Mouse (Mus musculus) kidney, adult 2 months (tissue): Measurements from ENCODE around the gene Lman2. TPM values are rescaled to one million over a fixed set of nuclear protein-coding genes. Genes with fewer than 3 reads are reported as not detected.

ENCODE experiments used
- DNase-seq: peaks from one replicate; pipeline ENCODE4 v3.0.0; 2021
- H3K27ac ChIP-seq: fragments of 200-500 bp; 2 replicates; pipeline ENCODE4 v1.5.1; 2012; ENCODE audit warnings: low read depth, low read length, control low read depth, inconsistent platforms; ENCODE audit not compliant: insufficient read depth
- H3K27me3 ChIP-seq: fragments of 200-500 bp; replicated peaks from 2 replicates; pipeline ENCODE4 v1.6.1; 2012; ENCODE audit warnings: mild to moderate bottlenecking, moderate library complexity, low read length, inconsistent platforms; ENCODE audit not compliant: control insufficient read depth, insufficient read depth
- H3K36me3 ChIP-seq: fragments of 200-500 bp; 2 replicates; pipeline ENCODE4 v1.6.1; 2012; ENCODE audit warnings: mild to moderate bottlenecking, moderate library complexity, low read length, inconsistent platforms; ENCODE audit not compliant: control insufficient read depth, insufficient read depth
- H3K4me1 ChIP-seq: fragments of 200-500 bp; 2 replicates; pipeline ENCODE4 v1.6.1; 2011; ENCODE audit warnings: low read length; ENCODE audit not compliant: control insufficient read depth, insufficient read depth
- H3K4me3 ChIP-seq: fragments of 200-500 bp; 2 replicates; pipeline ENCODE4 v1.5.1; 2011; ENCODE audit warnings: mild to moderate bottlenecking, low read depth, low read length, control low read depth; ENCODE audit not compliant: insufficient read depth
- CTCF ChIP-seq: fragments of 200-500 bp; conservative IDR thresholded peaks from 2 replicates; pipeline ENCODE4 v1.5.1; 2011; ENCODE audit warnings: low read depth, mild to moderate bottlenecking, control low read depth, low read length, moderate library complexity, mixed read lengths; ENCODE audit not compliant: insufficient read depth, insufficient read length
- POLR2A ChIP-seq: fragments of 200-500 bp; IDR thresholded peaks from one replicate; pipeline ENCODE4 v1.6.1; 2011; ENCODE audit warnings: low read depth, low read length, control low read depth
- WGBS: fragments of 180-500 bp; shearing (Covaris S2); methylation state at CpG from one replicate; pipeline ENCODE4 v1.1.7; 2018; 5-methylcytosine and 5-hydroxymethylcytosine counted together
- polyA plus RNA-seq: library from polyadenylated mRNA; depleted of rRNA; stranded (reverse); fragments of >200 nt; gene quantifications from 2 replicates; pipeline ENCODE4 v1.2.3, GENCODE M21; 2012; rRNA removed

Lman2 gene
- 114 and 126 TPM in 2 replicates for polyA plus RNA-seq

DNA sequence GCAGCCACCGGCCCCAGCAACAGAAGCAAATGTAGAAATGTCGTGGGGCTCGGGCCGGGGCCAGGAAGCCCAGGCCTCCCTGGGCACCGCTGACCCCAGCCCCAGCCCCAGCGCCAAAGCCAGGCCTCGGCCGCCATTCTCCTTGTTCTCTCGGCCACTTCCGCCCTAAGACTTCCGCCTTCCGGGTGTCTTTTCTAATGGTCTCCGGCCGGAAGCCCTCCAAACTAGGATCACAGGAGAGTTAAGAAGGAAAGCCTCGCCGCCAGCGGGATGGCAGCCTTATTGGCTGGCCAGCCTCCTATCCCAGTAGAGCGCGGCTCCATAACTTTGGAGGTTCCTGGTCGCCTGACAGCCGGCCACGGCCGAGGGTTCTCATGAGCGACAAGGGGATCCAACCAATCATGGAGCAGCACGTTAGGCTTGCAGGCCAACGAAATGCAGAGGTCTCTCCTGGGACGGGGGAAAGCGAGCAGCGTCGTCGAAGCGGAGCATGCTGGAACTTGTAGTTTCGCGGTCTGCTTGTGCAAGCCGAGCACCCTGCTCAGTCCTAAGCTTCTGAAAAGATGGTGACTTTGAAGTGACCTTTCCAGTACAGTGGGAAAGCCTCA, at the start of gene Lman2:
Gene Lman2 (minus strand): TSS at position 331 of the 608 bp plus-strand sequence.
- under 1% methylated on average over 35 of the region's 35 CpGs for WGBS

GRCm38 (mm10) chr13:55411826-55412225, 49.2 kb upstream of the Lman2 start:
- 51% methylated on average over 7 of the region's 7 CpGs for WGBS
- Histone ChIP-seq H3K27ac (no peak overlapping the region), H3K27me3 (no peaks in the 10 kb centered on the region), H3K36me3 (no peaks in the 10 kb centered on the region; the same call in 1 of the 2 replicates), H3K4me3 (no peak overlapping the region), H3K4me1 (no peaks in the 10 kb centered on the region)
- TF ChIP-seq POLR2A: peak; percentile 46
- TF ChIP-seq CTCF: no peak
- peak; percentile 59 for DNase-seq

More for the DNA sequence above, at the start of gene Lman2:
- Histone ChIP-seq H3K27ac (peak within 1 kb of the TSS; percentile 73), H3K27me3 (no peaks in the 10 kb centered on the region), H3K36me3 (no peaks in the 10 kb centered on the region), H3K4me1 (peaks cover 10% of the 10 kb centered on the region; the same call in 1 of the 2 replicates), H3K4me3 (peak within 1 kb of the TSS; percentile 99)
- peak; percentile 10 for TF ChIP-seq POLR2A
- no peak for TF ChIP-seq CTCF
- DNase-seq: peak; percentile 99

GRCm38 (mm10) chr13:55408546-55409120, 46.0 kb upstream of the Lman2 start:
- Histone ChIP-seq H3K27ac (no peak overlapping the region), H3K4me3 (no peak overlapping the region), H3K36me3 (peaks cover 3% of the 10 kb centered on the region; the same call in 1 of the 2 replicates), H3K27me3 (no peaks in the 10 kb centered on the region), H3K4me1 (no peaks in the 10 kb centered on the region)
- peak; percentile 60 for DNase-seq
- WGBS: 63% methylated on average over 19 of the region's 19 CpGs
- TF ChIP-seq CTCF: no peak
- peak; percentile 54 for TF ChIP-seq POLR2A

DNA sequence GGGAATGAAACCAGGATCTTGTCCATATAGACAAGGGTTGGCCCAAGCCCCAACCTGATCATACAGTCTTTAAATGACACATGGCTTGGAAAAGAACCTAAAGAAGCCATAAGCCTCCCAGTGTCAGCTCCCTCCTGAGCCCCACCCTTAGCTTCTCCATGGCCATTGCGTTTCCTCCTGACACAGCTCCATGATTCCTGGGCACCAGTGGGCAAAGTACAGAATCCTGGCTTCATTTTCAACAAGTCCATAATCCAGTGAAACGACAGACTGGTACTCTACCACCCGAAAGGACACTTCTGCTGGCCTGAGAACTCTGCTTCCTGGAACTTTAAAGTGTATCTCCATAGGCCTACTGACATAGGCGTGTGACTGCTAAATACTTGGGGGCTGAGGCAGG, 44.8 kb upstream of the Lman2 start:
- TF ChIP-seq POLR2A (peak; percentile 41), CTCF (no peak)
- no peaks in the 10 kb centered on the region for H3K4me1 ChIP-seq
- no peaks in the 10 kb centered on the region for H3K27me3 ChIP-seq
- peak overlapping the region; percentile 37; the same call in 1 of the 2 replicates for H3K27ac ChIP-seq
- 56% methylated on average over 4 of the region's 4 CpGs for WGBS
- H3K4me3 ChIP-seq: no peak overlapping the region
- H3K36me3 ChIP-seq: peaks cover 6% of the 10 kb centered on the region; the same call in 1 of the 2 replicates
- DNase-seq: peak; percentile 62

- 53% methylated on average over 13 of the region's 13 CpGs for WGBS
- H3K27ac ChIP-seq: peak overlapping the region; percentile 1
- no peak for DNase-seq
Observed at GRCm38 (mm10) chr13:55405783-55406390, 43.3 kb upstream of the Lman2 start.

DNA sequence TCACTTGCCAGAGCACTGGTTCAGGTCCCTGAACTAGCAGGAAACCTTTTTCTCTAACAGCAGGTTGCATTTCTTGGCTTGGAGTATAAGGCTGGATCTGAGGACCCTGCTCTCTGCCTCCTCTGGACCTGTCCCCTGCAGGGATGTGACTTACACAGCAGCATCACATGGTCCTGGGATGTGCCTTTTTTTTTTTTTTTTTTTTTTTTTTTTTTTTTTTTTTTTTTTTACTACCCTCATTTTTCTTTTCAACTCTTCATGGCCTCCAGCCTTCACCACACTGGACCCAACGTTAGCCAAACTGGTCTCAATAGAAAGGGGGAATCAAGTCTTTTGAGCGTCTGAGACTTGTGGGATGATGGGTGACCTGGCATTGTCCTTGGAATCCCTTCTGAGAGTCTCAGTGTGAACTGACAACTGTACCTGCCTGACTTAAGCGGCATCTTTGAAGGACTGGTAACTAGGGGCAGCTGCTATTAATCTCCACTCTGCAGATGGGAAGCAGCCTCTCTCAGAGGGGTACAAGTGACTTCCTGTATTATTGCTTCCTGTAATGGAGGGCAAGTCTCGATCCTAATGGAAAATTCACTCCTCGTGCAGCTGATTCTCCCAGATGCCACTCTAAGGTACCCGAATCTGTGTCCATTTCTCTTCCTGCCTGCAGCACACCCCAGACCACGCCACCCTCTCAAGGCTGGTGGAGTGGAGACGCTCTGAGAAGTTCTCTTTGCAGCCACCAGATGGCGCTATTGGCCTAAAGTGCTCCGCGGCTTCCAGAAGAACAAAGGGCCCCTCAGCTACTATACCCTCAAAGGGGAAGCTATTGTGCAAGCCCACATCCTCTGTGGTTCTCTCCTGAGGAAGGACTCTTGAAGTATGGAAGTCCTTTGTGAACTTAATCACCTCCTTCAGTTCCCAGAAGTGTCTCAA, 42.5 kb upstream of the Lman2 start:
- DNase-seq: peak; percentile 75
- TF ChIP-seq CTCF (peak; percentile 88), POLR2A (peak; percentile 69)

More at GRCm38 (mm10) chr13:55405783-55406390, 43.3 kb upstream of the Lman2 start:
- Histone ChIP-seq H3K4me3 (peak overlapping the region; percentile 67), H3K4me1 (no peaks in the 10 kb centered on the region), H3K27me3 (no peaks in the 10 kb centered on the region), H3K36me3 (peaks cover 9% of the 10 kb centered on the region; the same call in 1 of the 2 replicates)
- TF ChIP-seq POLR2A (peak; percentile 46), CTCF (no peak)

More for the DNA sequence above, 42.5 kb upstream of the Lman2 start:
- H3K36me3 ChIP-seq: peaks cover 9% of the 10 kb centered on the region; the same call in 1 of the 2 replicates
- WGBS: 7% methylated on average over 11 of the region's 11 CpGs
- H3K4me3 ChIP-seq: peak overlapping the region; percentile 67
- H3K27ac ChIP-seq: peak overlapping the region; percentile 90; the same call in 1 of the 2 replicates
- H3K4me1 ChIP-seq: no peaks in the 10 kb centered on the region
- H3K27me3 ChIP-seq: no peaks in the 10 kb centered on the region
